Mouse (Mus musculus) B cell, adult (primary cell): ENCODE results near the gene Ermard. TPM values are rescaled to one million over a fixed set of nuclear protein-coding genes. Genes with fewer than 3 reads are reported as not detected.

Source experiments
- total RNA-seq: library from RNA; stranded (reverse); gene quantifications from 4 replicates; pipeline ENCODE4 v1.2.4, GENCODE M21; 2023; ENCODE audit not compliant: inconsistent age

The Ermard gene
- 142 to 179 TPM (median 168 TPM) in 4 replicates for total RNA-seq

DNA sequence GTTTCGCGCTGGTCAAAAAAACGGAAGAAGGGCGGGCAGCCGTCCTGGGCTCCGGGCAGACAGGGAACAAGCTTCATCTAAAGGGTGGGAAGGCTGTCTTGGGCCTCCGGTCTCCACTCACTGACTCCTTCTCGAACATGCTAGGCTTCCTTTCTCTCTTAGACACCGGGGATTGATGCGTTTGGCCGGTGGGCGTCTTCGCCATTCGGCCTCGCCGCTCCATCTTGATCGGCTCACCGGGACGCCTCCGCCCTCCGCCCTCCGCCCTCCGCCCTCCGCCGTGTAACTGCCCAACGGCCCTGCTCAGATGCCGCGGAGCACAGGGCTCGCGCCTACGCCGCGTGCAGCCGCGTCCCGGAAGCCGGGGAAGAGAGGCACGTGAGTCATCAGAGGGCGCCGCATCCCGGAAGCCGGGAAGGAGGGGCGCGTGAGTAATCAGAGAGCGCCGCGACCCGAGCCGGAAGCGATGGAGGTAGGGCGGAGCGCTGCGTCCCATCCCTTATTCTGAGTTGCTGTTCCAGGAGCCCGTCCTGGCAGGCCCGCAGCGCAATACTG, at the start of gene Ermard, which contains the start of the genes Tcte3 and Gm3448:
Ermard (plus strand) TSS at position 34 of the 555 bp plus-strand sequence.
Tcte3 (minus strand) TSS at position 314 of the 555 bp plus-strand sequence.
Gm3448 (minus strand) TSS at position 363 of the 555 bp plus-strand sequence.

DNA sequence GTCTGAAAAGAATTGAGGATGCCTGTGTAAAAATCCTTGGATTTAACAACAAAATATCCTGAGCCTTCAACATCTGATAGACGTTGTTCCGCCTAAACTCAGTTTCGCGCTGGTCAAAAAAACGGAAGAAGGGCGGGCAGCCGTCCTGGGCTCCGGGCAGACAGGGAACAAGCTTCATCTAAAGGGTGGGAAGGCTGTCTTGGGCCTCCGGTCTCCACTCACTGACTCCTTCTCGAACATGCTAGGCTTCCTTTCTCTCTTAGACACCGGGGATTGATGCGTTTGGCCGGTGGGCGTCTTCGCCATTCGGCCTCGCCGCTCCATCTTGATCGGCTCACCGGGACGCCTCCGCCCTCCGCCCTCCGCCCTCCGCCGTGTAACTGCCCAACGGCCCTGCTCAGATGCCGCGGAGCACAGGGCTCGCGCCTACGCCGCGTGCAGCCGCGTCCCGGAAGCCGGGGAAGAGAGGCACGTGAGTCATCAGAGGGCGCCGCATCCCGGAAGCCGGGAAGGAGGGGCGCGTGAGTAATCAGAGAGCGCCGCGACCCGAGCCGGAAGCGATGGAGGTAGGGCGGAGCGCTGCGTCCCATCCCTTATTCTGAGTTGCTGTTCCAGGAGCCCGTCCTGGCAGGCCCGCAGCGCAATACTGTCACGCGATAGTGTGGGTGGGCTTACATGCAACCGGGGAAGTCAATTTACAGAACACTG, 31.1 kb upstream of the Ermard start, which contains the start of gene Gm3435:
Gm3435 (plus strand) TSS at position 471 of the 708 bp plus-strand sequence.

Other genes starting within 250 kb of the Ermard start
- gene Wdr27, start 98.0 kb upstream of the Ermard start, total RNA-seq, result not detected in 4 replicates
- 17.1 to 24.2 TPM (median 20.5 TPM) in 4 replicates for gene 1600012H06Rik, start 98.0 kb upstream of the Ermard start, total RNA-seq
- gene Phf10, start 79.9 kb upstream of the Ermard start, total RNA-seq, result 30.2 to 32.7 TPM (median 32.0 TPM) in 4 replicates
- 20.9 to 25.3 TPM (median 24.0 TPM) in 4 replicates for gene 9030025P20Rik, start 62.7 kb upstream of the Ermard start, total RNA-seq
- not detected in 4 replicates for gene Gm3417, start 62.4 kb upstream of the Ermard start, total RNA-seq
- 7.4 to 10.8 TPM (median 9.1 TPM) in 4 replicates for gene Gm3435, start 31.0 kb upstream of the Ermard start, total RNA-seq
- 1.1 to 1.6 TPM in 2 of 4 replicates, not detected in the others for gene Tcte3, start 280 bp downstream of the Ermard start, total RNA-seq
- 10.0 to 14.4 TPM (median 11.8 TPM) in 4 replicates for gene Gm3448, start 329 bp downstream of the Ermard start, total RNA-seq